ENCODE assay signal across 10 mouse cellular contexts in genomic region chr1:97809255-97809912, GRCm38 (mm10). TPM values are rescaled to one million over a fixed set of nuclear protein-coding genes. Genes with fewer than 3 reads are reported as not detected.
A peak's percentile ranks its signal among the peaks of the same experiment; 100 is the strongest.
DNase-seq lines count a peak whose midpoint lies in the region; ATAC-seq and TF ChIP-seq lines count a peak whose summit lies in the region.
"Had no signal": no experiment of that assay in that cellular context is flagged by ENCODE, and none has a peak within 500 bp of the region (broad histone marks: within the 10 kb centered on the region; RNA-seq: fewer than 3 reads in every experiment).

No protein-coding gene starts in this region.

- no peak overlapping the region for H3K27ac ChIP-seq in hindbrain, embryonic 11.5 days (ENCODE audit: low read depth, low read length)
- H3K27ac ChIP-seq in hindbrain, embryonic 10.5 days, result no peak overlapping the region
- H3K27ac ChIP-seq: embryonic facial prominence, embryonic 13.5 days; limb, embryonic 15.5 days had no signal

- no peak overlapping the region for H3K4me2 ChIP-seq in hindbrain, embryonic 11.5 days (replicated peaks; ENCODE audit: low read depth, low read length)
- H3K4me2 ChIP-seq: embryonic facial prominence, embryonic 13.5 days; limb, embryonic 15.5 days had no signal

- DNase-seq in hindbrain, embryonic 11.5 days (ENCODE audit: low spot score), result peak; percentile 35
- DNase-seq in hindbrain, embryonic 10.5 days (ENCODE audit: low spot score), result no peak
- DNase-seq in 3T3-L1 (ENCODE audit: low read depth, low spot score), result peak; percentile 73
- DNase-seq in Patski (ENCODE audit: low read depth, low spot score), result no peak
- DNase-seq in induced T-regulatory cell, adult 2 months (ENCODE audit: low read depth), result peak; percentile 39
- no peak for DNase-seq in ovary, postnatal 10 days (ENCODE audit: low spot score)
- DNase-seq in layer of hippocampus, postnatal 36 days, result no peak
- DNase-seq in kidney, adult 11 months, result no peak

- POLR2A ChIA-PET in Patski (lab: Charles Lee), result no interaction called here

- TF ChIP-seq CTCF in Patski (IDR thresholded peaks at IDR 0.05), result peak; percentile 46

- H3K4me3 ChIP-seq in hindbrain, embryonic 11.5 days (ENCODE audit: low read depth, low read length), result no peak overlapping the region
- no peak overlapping the region for H3K4me3 ChIP-seq in hindbrain, embryonic 10.5 days
- H3K4me3 ChIP-seq: embryonic facial prominence, embryonic 13.5 days; limb, embryonic 15.5 days had no signal

- ATAC-seq in hindbrain, embryonic 11.5 days (ENCODE audit: low FRiP score), result peak; percentile 47; the same call in 1 of the 2 replicates
- ATAC-seq in Patski, result no peak

- no peak overlapping the region for H3K9ac ChIP-seq in hindbrain, embryonic 11.5 days (ENCODE audit: low read depth, low read length)
- H3K9ac ChIP-seq: embryonic facial prominence, embryonic 13.5 days; limb, embryonic 15.5 days had no signal

- CTCF ChIA-PET in Patski (lab: Charles Lee), result interaction anchor here (1.9 kb wide), 1 partner anchor 369 kb away, joined by 7 read pairs; no protein-coding TSS in a partner anchor

- in situ Hi-C loops in Patski (cut with MboI; ENCODE audit: low pct_unique_long_range_greater_than_20kb), result loop anchor here (5.0 to 10.0 kb wide), 4 partner anchors 373 to 965 kb away; no protein-coding TSS in a partner anchor

- 57% methylated on average over 2 of the region's 2 CpGs for WGBS in hindbrain, embryonic 11.5 days
- WGBS in hindbrain, embryonic 10.5 days, result 63% methylated on average over 2 of the region's 2 CpGs

- H3K27me3 ChIP-seq in hindbrain, embryonic 11.5 days (ENCODE audit: control insufficient read depth, insufficient read depth, low read length), result no peaks in the 10 kb centered on the region
- no peaks in the 10 kb centered on the region for H3K27me3 ChIP-seq in hindbrain, embryonic 10.5 days (ENCODE audit: insufficient read depth, poor library complexity, severe bottlenecking)
- no peaks in the 10 kb centered on the region for H3K27me3 ChIP-seq in Patski
- H3K27me3 ChIP-seq: embryonic facial prominence, embryonic 13.5 days; limb, embryonic 15.5 days had no signal

- H3K9me3 ChIP-seq in hindbrain, embryonic 11.5 days (ENCODE audit: control insufficient read depth, low read length), result no peaks in the 10 kb centered on the region
- no peaks in the 10 kb centered on the region for H3K9me3 ChIP-seq in hindbrain, embryonic 10.5 days
- H3K9me3 ChIP-seq: embryonic facial prominence, embryonic 13.5 days; limb, embryonic 15.5 days had no signal

- no peaks in the 10 kb centered on the region for H3K36me3 ChIP-seq in hindbrain, embryonic 11.5 days (ENCODE audit: control insufficient read depth, insufficient read depth, low read length)
- H3K36me3 ChIP-seq in hindbrain, embryonic 10.5 days, result no peaks in the 10 kb centered on the region
- H3K36me3 ChIP-seq: embryonic facial prominence, embryonic 13.5 days; limb, embryonic 15.5 days had no signal

- no peaks in the 10 kb centered on the region for H3K4me1 ChIP-seq in hindbrain, embryonic 11.5 days (replicated peaks; ENCODE audit: control insufficient read depth, insufficient read depth, low read length)
- H3K4me1 ChIP-seq in hindbrain, embryonic 10.5 days (replicated peaks), result no peaks in the 10 kb centered on the region
- H3K4me1 ChIP-seq: embryonic facial prominence, embryonic 13.5 days; limb, embryonic 15.5 days had no signal

RNA-seq across cellular contexts. Expression of gene Ppip5k2, which starts 39.2 kb away (rescaled TPM):
- 56.7 and 56.9 TPM in 2 replicates for polyA plus RNA-seq in hindbrain, embryonic 11.5 days (2014; fragmentation: Nextera tagmentation; extraction: Ambion mirVana)
- 35.8 and 40.3 TPM in 2 replicates for polyA plus RNA-seq in hindbrain, embryonic 10.5 days (2016; fragmentation: Nextera tagmentation; extraction: Ambion mirVana)
- 32.8 TPM for polyA plus RNA-seq in Patski (2021)
- 10 to 100 TPM; 18.7 to 19.9 TPM for total RNA-seq in layer of hippocampus, postnatal 36 days (2021)

RNA-seq across cellular contexts. Expression of gene Gin1, which starts 39.4 kb away (rescaled TPM):
- 18.0 and 18.6 TPM in 2 replicates for polyA plus RNA-seq in hindbrain, embryonic 11.5 days (2014; fragmentation: Nextera tagmentation; extraction: Ambion mirVana)
- 14.7 and 16.6 TPM in 2 replicates for polyA plus RNA-seq in hindbrain, embryonic 10.5 days (2016; fragmentation: Nextera tagmentation; extraction: Ambion mirVana)
- 9.5 TPM for polyA plus RNA-seq in Patski (2021)
- 10 to 100 TPM; 10.7 to 13.6 TPM for total RNA-seq in layer of hippocampus, postnatal 36 days (2021)

Comparison
In these comparisons a context has a peak if more than half of its experiments do, and no peak if none do; other contexts are left out.
1. DNase-seq: peak in hindbrain, embryonic 11.5 days (single experiment), 3T3-L1 (single experiment) and induced T-regulatory cell, adult 2 months (single experiment); none in hindbrain, embryonic 10.5 days (single experiment), Patski (single experiment), ovary, postnatal 10 days (single experiment), layer of hippocampus, postnatal 36 days (0 of 2) and kidney, adult 11 months (single experiment).